Mouse (Mus musculus) adrenal gland, postnatal 14 days (tissue): ENCODE results near the gene Epha7. TPM values are rescaled to one million over a fixed set of nuclear protein-coding genes. Genes with fewer than 3 reads are reported as not detected.
A peak's percentile ranks its signal among the peaks of the same experiment; 100 is the strongest.

ENCODE experiments used
- DNase-seq: peaks from one replicate; pipeline ENCODE4 v3.0.0; 2021; ENCODE audit warnings: mixed read lengths
- long read RNA-seq, 2 experiments: library from polyadenylated mRNA; stranded (forward); transcript quantifications; one replicate each; pipeline ENCODE4 v2.0.0; 2021
- total RNA-seq: library from RNA; stranded (reverse); gene quantifications from 2 replicates; pipeline ENCODE4 v1.2.3, GENCODE M21; 2021

Epha7 gene
- total RNA-seq = 2.4 and 3.1 TPM in 2 replicates
- long read RNA-seq, experiment 1, full-length matches to known transcripts = 2 of 3 reads
- long read RNA-seq, experiment 1, partial matches to known transcripts = 0 of 3 reads
- long read RNA-seq, experiment 1, other reads (novel, unspliced or antisense) = 1 of 3 reads
- long read RNA-seq, experiment 2, full-length matches to known transcripts = 1 of 1 reads
- long read RNA-seq, experiment 2, partial matches to known transcripts = 0 of 1 reads
- long read RNA-seq, experiment 2, other reads (novel, unspliced or antisense) = 0 of 1 reads

GRCm38 (mm10) chr4:28812691-28813289 is at the start of gene Epha7:
Gene Epha7, plus strand, starts transcription at chr4:28813131.
- DNase-seq = peak; percentile 98

- DNase-seq = no peak
These were observed 29.0 kb upstream of the Epha7 start for GRCm38 (mm10) chr4:28783961-28784360.

- DNase-seq = peak; percentile 39
These were observed 4.1 kb upstream of the Epha7 start for GRCm38 (mm10) chr4:28808800-28809199.

DNA sequence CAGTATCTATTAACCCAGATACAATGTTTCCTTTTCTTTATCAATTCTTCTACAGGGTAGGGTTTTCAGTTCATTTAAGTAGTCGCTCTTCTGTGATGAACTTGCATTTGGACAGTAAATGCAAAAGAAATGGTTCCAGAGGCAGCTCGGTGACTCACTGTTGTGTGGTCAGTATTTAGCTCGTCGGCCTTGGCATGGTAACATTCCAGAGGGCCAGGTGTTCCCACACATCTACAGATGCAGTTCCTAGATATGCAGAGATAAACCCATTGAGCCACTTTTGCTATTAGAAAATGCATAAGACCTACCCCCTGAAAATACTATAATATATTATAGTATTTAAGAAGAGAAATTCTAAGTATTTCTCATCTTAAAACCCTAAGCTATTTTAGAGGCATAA is 3.2 kb upstream of the Epha7 start:
- no peak for DNase-seq

DNA sequence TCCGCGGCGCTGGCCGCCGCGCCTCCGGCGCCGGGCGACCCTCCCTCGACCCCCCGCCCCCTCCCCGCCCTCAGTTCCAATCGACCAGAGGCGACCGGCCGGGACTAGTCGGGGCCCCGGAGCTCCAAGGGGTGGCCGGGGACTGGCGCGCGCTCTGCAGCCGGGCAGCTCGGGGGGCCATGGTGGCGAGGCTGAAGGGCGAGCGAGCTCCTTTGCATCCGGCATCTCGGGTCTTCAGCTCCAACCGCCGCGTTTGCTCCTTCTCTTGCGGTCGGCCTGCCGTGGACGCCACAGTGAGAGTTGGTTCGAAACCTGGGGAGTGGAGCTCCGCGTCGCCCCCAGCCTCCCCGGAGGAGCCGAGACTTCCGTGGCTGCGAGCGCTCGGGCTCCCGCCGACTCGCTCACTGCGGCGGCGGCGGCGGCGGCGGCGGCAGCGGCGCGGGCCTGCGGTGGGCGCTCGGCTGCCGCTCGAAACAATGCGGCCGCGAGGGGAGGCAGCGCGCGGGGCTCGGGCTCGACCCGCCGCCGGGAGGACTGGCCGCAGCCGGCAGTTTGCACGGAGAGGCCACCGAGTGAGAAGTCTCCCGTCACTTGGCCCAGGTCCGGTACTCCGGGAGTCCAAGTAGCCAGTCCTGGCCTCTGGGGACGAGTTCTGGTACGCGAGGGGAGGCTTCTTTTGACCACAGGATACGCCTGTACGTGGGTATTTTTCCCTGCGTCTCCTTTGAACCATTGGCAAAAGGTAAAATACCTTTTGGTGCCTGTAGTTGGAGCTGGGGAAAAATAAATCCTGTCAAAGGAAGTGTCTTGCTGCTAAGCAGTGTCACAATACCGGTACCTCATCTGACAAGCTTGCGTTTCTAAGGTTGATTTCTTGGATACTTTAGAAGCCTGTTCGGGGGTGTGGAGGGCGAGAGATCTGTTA is 882 bp downstream of the Epha7 start:
- peak; percentile 41 for DNase-seq

DNA sequence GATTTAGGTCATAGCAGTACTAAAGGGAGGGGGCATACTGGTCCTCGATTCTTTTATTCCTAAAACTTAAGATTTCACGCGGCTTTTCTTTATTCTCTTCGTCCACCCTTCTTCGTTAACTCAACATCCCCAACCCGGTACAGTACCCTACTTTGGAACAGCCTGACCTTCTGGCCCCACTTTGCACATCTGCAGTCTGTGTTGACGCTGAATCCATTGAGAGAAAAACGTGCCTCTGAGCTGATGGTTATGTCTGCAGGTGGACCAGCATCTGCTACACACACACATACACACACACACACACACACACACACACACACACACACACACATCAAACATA is 1.5 kb downstream of the Epha7 start:
- no peak for DNase-seq

DNA sequence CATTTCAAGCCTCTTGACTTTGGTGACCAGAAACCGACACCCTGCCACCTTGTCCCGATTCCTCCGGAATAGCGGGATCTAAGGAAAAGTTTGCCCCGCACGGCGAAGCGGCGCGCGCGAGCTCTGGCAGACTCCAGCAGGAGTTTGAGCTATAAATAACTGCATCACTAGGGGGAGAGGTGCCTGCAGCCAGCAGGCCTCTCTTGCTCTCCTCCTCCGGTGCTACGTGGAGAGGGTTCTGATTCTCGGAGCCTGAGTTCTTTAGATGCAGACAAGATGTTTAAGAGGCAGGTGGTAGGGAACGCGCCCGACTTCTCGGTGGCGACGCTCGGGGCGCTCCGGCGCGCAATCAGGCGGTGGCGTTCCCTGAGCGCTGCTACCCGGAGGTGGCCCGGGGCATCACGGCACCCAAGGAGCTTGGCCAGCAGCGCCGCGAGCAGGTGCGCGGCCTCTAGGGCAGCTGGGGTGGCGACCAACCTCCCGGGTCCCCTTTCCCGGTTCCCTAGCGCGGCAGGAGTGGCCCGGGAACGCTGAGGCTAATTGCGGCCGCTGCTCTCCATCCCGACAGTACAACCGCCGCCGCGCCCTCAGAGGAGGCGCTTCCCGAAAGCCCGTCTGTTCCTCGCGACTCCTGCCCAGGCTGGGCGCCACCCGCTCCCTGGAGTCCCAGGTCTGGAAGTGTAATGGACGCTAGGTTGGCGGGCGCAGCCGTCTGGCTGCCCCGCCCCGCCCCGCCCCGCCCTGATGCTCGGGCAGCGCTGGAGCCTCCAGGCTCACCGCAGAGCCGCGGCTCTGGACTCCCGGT is 2.1 kb downstream of the Epha7 start:
- peak; percentile 61 for DNase-seq

GRCm38 (mm10) chr4:28815621-28815920 is 2.6 kb downstream of the Epha7 start:
- DNase-seq = no peak

- no peak for DNase-seq
These were observed 10.7 kb downstream of the Epha7 start for GRCm38 (mm10) chr4:28823616-28824015.

GRCm38 (mm10) chr4:28824616-28825015 is 11.7 kb downstream of the Epha7 start:
- peak; percentile 9 for DNase-seq

DNA sequence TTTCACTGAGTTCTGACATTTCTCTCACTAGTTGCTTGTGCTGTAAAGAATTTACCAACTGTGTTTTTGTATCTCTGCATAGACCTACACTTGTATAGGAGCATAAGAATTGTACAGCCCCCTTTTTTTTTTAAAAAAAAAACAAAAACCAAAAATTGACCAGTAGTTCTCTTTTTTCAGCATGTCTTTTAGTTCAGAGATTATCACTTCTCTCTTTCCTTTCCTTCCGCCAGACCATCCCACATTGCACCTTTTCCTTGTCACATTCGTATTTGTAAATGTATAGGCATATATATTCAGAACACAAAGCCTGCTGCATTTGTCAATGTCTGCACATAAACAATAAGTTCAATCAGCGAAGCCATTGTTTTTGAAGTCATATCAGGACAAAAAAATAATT is 24.7 kb downstream of the Epha7 start:
- DNase-seq = no peak

DNA sequence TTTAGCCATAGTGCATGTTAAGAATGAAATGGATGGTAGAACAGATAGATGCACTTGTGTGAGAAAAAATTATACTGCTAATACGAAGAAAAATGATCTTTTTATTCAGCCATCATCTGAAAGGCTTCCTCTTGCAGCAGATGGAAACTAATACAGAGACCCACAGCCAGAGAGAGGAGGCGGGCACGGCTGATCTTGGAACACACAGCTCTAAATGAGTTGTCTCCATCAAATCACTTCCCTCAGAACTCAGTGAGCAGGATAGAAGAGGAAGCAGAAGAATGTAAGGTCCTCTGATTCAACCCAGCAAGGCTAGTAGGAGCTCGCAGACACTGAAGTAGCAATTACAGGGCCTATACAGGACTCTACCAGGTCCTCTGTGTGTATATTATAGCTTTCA is 33.4 kb downstream of the Epha7 start:
- no peak for DNase-seq

DNA sequence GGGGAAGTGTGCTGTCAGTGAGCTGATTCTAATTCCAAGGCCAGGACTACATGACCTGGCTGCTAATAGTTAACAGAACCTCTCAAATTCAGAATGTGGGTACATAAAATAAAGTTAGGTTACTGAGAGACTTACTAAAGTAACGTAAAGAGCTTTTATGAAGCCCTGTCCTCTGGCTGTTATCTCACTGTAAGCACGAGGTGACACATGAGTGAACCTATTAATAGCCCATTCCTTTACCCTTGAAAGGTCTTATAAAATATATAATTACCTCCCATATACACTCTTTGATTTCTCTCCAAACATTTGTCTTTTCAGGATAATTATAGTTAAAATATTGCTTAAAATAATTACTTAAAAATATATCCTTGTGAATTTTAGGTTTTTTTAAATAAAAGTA is 37.5 kb downstream of the Epha7 start:
- DNase-seq = no peak

DNA sequence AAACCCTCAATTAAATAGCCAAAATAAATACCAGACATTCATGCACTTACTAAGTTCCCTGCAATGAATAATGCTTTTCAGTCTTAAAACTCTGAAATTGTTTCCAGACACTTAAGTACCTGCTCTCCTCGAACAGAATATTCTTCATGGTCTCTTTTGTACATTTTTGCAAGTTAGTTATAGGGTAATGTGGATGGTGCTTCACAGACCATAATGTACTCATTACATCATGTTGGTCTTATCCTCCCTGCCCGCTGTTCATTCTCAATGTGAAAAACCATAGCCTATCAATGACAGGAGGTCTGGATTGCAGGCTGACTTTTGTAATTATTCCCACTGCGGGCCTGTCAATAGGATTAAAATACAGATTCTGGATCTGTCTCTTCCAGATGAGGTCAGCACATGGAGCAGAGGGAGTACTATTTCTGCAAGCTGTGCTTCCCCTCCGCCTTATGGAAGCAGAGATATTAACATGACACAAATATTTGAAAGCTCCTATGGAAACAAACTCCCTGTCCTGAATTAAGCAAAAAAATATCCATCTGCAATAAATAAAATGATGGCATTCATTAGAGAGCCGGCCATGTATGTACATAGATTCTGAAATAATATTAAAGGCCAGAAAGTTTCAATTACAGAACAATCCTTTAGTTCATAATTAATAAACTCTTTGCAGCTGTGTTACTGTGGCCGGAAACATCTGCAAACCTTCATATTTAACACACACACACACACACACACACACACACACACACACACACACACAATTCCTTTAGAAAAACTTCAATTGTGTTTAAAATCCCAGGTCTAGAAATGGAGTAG is 50.1 kb downstream of the Epha7 start:
- no peak for DNase-seq

GRCm38 (mm10) chr4:28866411-28866810 is 53.5 kb downstream of the Epha7 start:
- DNase-seq = no peak

- no peak for DNase-seq
These were observed 58.7 kb downstream of the Epha7 start for GRCm38 (mm10) chr4:28871615-28872014.

DNA sequence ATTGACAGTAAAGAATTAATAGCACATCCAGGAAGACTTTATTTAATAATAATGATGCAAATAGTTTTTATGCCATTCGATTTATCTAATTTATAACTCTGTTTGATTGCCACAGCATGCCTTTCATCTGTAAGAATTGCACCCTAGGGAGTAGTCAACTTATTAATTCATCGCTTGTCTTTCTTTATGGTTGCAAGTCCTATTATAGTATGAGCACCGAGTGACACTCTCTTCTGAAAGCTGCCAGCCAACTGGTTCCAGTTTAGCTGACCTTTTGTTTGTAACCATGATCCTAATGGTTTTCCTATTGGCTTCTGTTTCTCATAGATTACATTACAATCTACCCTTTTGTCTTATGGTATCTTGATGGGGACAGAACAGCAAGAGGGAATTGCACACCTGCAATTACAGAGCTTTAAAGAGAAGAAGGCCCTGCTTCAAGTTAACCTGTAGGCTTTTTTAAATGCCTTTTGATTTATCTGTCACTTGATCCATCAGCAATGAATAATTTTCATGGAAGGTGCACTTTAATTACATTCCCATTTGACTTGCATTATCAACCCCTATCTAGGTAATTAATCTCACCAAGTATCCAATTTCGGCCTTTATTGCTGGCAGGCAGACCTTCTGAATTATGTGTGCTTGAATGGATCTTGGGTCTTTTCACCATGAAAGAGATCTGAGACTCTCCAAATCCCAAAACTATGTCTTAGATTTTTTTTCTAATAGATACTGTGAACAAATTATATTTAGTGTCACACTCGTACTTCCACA is 68.5 kb downstream of the Epha7 start:
- no peak for DNase-seq

- no peak for DNase-seq
These were observed 76.7 kb downstream of the Epha7 start for GRCm38 (mm10) chr4:28889630-28890029.

DNA sequence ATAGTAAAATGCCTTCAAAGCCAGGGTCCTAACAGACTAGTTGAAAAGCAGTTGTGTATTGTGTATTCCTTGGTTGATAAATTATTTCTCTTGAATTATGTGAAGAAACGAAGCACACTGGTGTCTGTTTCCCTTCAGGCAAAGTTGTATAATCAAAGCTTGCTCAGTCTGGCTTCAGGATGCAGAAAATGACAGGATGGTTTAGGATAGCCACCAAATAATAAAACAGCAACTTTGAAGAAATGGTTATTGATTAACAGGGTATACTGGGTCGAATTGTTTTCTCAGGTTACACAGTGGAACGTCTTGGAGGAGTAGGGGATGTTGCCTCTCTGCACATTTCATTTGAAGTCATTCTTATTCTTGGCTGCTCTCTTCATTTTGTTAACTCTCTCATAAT is 77.2 kb downstream of the Epha7 start:
- DNase-seq = no peak

DNA sequence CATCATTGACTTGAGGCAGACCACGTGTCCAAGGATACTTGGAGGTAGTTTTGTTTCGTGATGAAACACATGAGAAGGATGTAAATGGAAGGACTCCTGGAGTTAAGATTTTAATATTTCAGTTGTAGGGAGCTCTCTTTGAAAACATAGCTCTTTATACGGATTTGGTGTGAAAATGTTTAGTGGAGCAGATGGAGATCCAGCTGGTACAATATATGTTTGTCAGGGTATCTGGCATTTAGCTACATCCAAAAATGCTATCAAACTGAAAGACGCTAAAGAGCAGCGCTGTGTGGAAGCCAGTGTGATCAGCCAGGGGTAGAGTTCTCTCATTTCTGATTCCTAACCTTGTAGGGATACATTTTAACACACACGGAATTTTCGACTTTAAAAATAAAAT is 82.5 kb downstream of the Epha7 start:
- DNase-seq = no peak

GRCm38 (mm10) chr4:28899373-28899772 is 86.4 kb downstream of the Epha7 start:
- DNase-seq = no peak
